Mouse (Mus musculus): ENCODE measurements around the gene Bcl2l2. TPM values are rescaled to one million over a fixed set of nuclear protein-coding genes. Genes with fewer than 3 reads are reported as not detected.

Bcl2l2 gene
- polyA plus RNA-seq, 1 experiment from 2014 or later: 3.4 TPM

- 89% methylated on average over 4 of the region's 4 CpGs for WGBS
- H3K36me3 ChIP-seq (ENCODE audit: poor library complexity, severe bottlenecking): no peaks in the 10 kb centered on the region
- no peak for ATAC-seq
- no peak overlapping the region for H3K4me3 ChIP-seq
- no peaks in the 10 kb centered on the region for H3K9me3 ChIP-seq (replicated peaks)
- no peaks in the 10 kb centered on the region for H3K27me3 ChIP-seq
- no peak overlapping the region for H3K4me2 ChIP-seq
- H3K9ac ChIP-seq: no peak overlapping the region
- no peak overlapping the region for H3K27ac ChIP-seq
- H3K4me1 ChIP-seq: peaks cover 8% of the 10 kb centered on the region
Measured at GRCm38 (mm10) chr14:54868026-54868425, 15.2 kb upstream of the Bcl2l2 start.

DNA sequence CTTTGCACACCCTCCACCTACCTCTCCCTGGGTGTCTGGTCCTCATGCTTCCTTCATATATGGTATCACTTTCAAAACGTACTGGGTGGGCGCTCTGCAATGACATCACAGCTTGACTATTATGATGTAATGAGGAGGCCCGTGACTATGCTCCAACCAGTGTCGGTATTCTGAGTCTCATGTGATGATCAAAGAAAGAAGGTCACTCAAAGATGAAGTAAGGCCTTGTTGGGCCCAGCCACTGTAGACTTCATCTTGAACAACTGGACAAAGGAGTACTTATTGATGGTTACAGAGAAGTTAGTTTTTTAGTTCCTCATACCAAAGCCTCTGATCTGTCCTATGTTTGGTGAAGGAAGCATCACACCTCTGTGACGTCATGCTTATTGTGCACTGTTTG is 12.3 kb upstream of the Bcl2l2 start, which contains the start of gene Homez:
Homez (minus strand) TSS at position 101 of the 400 bp plus-strand sequence.
- Histone ChIP-seq H3K27me3 (no peaks in the 10 kb centered on the region), H3K36me3 (ENCODE audit: poor library complexity, severe bottlenecking) (no peaks in the 10 kb centered on the region), H3K4me2 (no peak within 1 kb of the TSS), H3K4me3 (no peak within 1 kb of the TSS), H3K27ac (no peak within 1 kb of the TSS), H3K9ac (no peak within 1 kb of the TSS), H3K9me3 (replicated peaks) (no peaks in the 10 kb centered on the region), H3K4me1 (peaks cover 7% of the 10 kb centered on the region)
- 81% methylated on average over 5 of the region's 5 CpGs for WGBS
- no peak for ATAC-seq

GRCm38 (mm10) chr14:54874165-54874564 is 9.0 kb upstream of the Bcl2l2 start:
- no peak for ATAC-seq
- no peak overlapping the region for H3K4me2 ChIP-seq
- no peaks in the 10 kb centered on the region for H3K36me3 ChIP-seq (ENCODE audit: poor library complexity, severe bottlenecking)
- 88% methylated on average over 3 of the region's 3 CpGs for WGBS
- H3K27me3 ChIP-seq: peaks cover 7% of the 10 kb centered on the region; the same call in 1 of the 2 replicates
- H3K4me1 ChIP-seq: peaks cover 16% of the 10 kb centered on the region
- no peak overlapping the region for H3K27ac ChIP-seq
- H3K9ac ChIP-seq: no peak overlapping the region
- H3K4me3 ChIP-seq: no peak overlapping the region
- H3K9me3 ChIP-seq (replicated peaks): no peaks in the 10 kb centered on the region

DNA sequence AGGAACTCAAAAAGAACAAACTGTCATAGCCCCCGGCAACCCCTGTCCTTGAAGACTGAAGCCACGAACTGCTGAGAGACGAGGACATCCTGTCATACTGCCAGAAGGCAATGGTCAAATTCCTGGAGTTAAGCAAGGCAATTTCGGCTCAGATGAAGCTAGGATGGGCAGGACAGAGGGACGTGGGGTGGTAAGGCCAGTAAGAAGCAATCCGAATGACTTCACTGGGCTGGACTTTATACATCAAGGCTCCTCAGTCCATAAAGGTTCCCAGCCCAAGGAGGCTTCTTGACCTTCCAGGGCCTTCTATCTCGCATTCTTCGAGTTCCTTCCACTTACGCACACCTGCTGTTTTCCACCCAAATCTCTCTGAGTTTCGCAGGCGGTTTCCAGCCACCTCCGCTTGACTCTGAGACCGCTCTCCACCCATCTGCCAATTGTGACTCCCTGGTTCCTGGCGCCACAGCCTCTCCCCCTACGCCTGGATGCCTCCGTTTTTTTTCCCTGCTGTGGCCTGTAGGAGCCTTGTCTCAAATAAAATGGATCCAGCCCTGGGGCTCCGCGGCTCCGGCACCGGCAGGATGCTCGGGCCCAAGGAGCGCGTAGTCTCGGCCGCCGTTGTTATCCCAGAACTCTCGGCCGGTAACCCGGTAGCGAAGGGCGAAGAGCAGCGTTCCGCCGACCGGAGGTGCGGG is 7.2 kb upstream of the Bcl2l2 start:
- Histone ChIP-seq H3K4me2 (peak overlapping the region; percentile 99), H3K9ac (peak overlapping the region; percentile 91), H3K4me1 (peaks cover 16% of the 10 kb centered on the region), H3K9me3 (replicated peaks) (no peaks in the 10 kb centered on the region), H3K27me3 (peaks cover 7% of the 10 kb centered on the region; the same call in 1 of the 2 replicates), H3K4me3 (peak overlapping the region; percentile 77), H3K27ac (peak overlapping the region; percentile 90), H3K36me3 (ENCODE audit: poor library complexity, severe bottlenecking) (no peaks in the 10 kb centered on the region)
- WGBS: 2% methylated on average over 36 of the region's 36 CpGs
- ATAC-seq: peak; percentile 65

GRCm38 (mm10) chr14:54876539-54877047 is 6.6 kb upstream of the Bcl2l2 start:
- no peaks in the 10 kb centered on the region for H3K36me3 ChIP-seq (ENCODE audit: poor library complexity, severe bottlenecking)
- WGBS: 1% methylated on average over 63 of the region's 72 CpGs
- no peaks in the 10 kb centered on the region for H3K9me3 ChIP-seq (replicated peaks)
- H3K27ac ChIP-seq: peak overlapping the region; percentile 90
- peak overlapping the region; percentile 99 for H3K4me2 ChIP-seq
- H3K4me1 ChIP-seq: peaks cover 16% of the 10 kb centered on the region
- H3K9ac ChIP-seq: peak overlapping the region; percentile 91
- peaks cover 7% of the 10 kb centered on the region; the same call in 1 of the 2 replicates for H3K27me3 ChIP-seq
- peak; percentile 95 for ATAC-seq
- peak overlapping the region; percentile 77 for H3K4me3 ChIP-seq

- H3K4me3 ChIP-seq: peak within 1 kb of the TSS; percentile 77
- peaks cover 16% of the 10 kb centered on the region for H3K4me1 ChIP-seq
- H3K9me3 ChIP-seq (replicated peaks): no peaks in the 10 kb centered on the region
- ATAC-seq: peak; percentile 84
- peaks cover 7% of the 10 kb centered on the region; the same call in 1 of the 2 replicates for H3K27me3 ChIP-seq
- H3K9ac ChIP-seq: peak within 1 kb of the TSS; percentile 91
- peak within 1 kb of the TSS; percentile 99 for H3K4me2 ChIP-seq
- H3K36me3 ChIP-seq (ENCODE audit: poor library complexity, severe bottlenecking): no peaks in the 10 kb centered on the region
- H3K27ac ChIP-seq: peak within 1 kb of the TSS; percentile 90
- under 1% methylated on average over 58 of the region's 61 CpGs for WGBS
Measured at GRCm38 (mm10) chr14:54877048-54877715, 6.0 kb upstream of the Bcl2l2 start, which contains the start of gene Ppp1r3e. TSS of gene Ppp1r3e (minus strand) at chr14:54877550.

- H3K27ac ChIP-seq: peak overlapping the region; percentile 90
- H3K9me3 ChIP-seq (replicated peaks): no peaks in the 10 kb centered on the region
- 32% methylated on average over 21 of the region's 21 CpGs for WGBS
- peaks cover 24% of the 10 kb centered on the region for H3K4me1 ChIP-seq
- H3K36me3 ChIP-seq (ENCODE audit: poor library complexity, severe bottlenecking): peaks cover 21% of the 10 kb centered on the region
- H3K27me3 ChIP-seq: no peaks in the 10 kb centered on the region
- H3K4me2 ChIP-seq: peak overlapping the region; percentile 72
- ATAC-seq: no peak; the same call in 1 of the 2 replicates
- peak overlapping the region; percentile 81 for H3K9ac ChIP-seq
- H3K4me3 ChIP-seq: peak overlapping the region; percentile 68
Measured at GRCm38 (mm10) chr14:54884022-54884712, 990 bp downstream of the Bcl2l2 start.

- Histone ChIP-seq H3K27me3 (no peaks in the 10 kb centered on the region), H3K9me3 (replicated peaks) (no peaks in the 10 kb centered on the region), H3K4me1 (peaks cover 24% of the 10 kb centered on the region), H3K4me3 (no peak overlapping the region), H3K9ac (peak overlapping the region; percentile 81; the same call in 1 of the 2 replicates), H3K4me2 (peak overlapping the region; percentile 72; the same call in 1 of the 2 replicates), H3K36me3 (ENCODE audit: poor library complexity, severe bottlenecking) (peaks cover 21% of the 10 kb centered on the region), H3K27ac (no peak overlapping the region)
- no peak for ATAC-seq
- WGBS: 90% methylated on average over 11 of the region's 11 CpGs
Measured at GRCm38 (mm10) chr14:54885309-54885708, 2.1 kb downstream of the Bcl2l2 start.

DNA sequence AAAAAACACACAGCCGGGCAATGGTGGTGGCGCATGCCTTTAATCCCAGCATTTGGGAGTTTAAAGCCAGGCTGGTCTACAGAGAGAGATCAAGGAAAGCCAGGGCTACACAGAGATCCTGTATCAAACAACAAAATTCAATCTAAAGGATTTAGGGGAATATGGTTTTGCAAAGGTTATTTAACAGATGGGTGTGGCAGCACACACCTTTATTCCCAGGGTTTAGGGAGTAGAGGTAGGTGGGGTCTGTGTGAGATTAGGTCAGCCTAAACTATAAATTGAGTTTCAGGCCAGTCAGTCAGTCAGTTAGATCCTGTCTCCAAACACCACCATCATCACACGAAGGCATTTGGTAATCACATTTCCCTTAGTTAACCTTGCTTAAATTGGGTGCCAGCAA is 9.0 kb downstream of the Bcl2l2 start, which contains the start of gene Pabpn1:
Pabpn1 (plus strand) TSS at position 301 of the 400 bp plus-strand sequence.
- ATAC-seq: no peak
- no peaks in the 10 kb centered on the region for H3K27me3 ChIP-seq
- 86% methylated on average over 3 of the region's 3 CpGs for WGBS
- peaks cover 22% of the 10 kb centered on the region for H3K36me3 ChIP-seq (ENCODE audit: poor library complexity, severe bottlenecking)
- peak within 1 kb of the TSS; percentile 82 for H3K27ac ChIP-seq
- H3K4me3 ChIP-seq: peak within 1 kb of the TSS; percentile 93
- H3K9ac ChIP-seq: peak within 1 kb of the TSS; percentile 49; the same call in 1 of the 2 replicates
- peak within 1 kb of the TSS; percentile 76 for H3K4me2 ChIP-seq
- peaks cover 19% of the 10 kb centered on the region for H3K4me1 ChIP-seq
- no peaks in the 10 kb centered on the region for H3K9me3 ChIP-seq (replicated peaks)

GRCm38 (mm10) chr14:54893651-54894181 is 10.5 kb downstream of the Bcl2l2 start:
- under 1% methylated on average over 38 of the region's 38 CpGs for WGBS
- H3K4me3 ChIP-seq: peak overlapping the region; percentile 93
- peak; percentile 98 for ATAC-seq
- H3K9ac ChIP-seq: peak overlapping the region; percentile 98
- peaks cover 19% of the 10 kb centered on the region for H3K4me1 ChIP-seq
- H3K4me2 ChIP-seq: peak overlapping the region; percentile 76
- H3K36me3 ChIP-seq (ENCODE audit: poor library complexity, severe bottlenecking): peaks cover 31% of the 10 kb centered on the region
- H3K27me3 ChIP-seq: no peaks in the 10 kb centered on the region
- H3K9me3 ChIP-seq (replicated peaks): no peaks in the 10 kb centered on the region
- peak overlapping the region; percentile 94 for H3K27ac ChIP-seq

Measured in forebrain, embryonic 13.5 days (tissue).